Mouse (Mus musculus) midbrain, embryonic 14.5 days (tissue): ENCODE data around the gene Fbxo36. TPM values are rescaled to one million over a fixed set of nuclear protein-coding genes. Genes with fewer than 3 reads are reported as not detected.

Source experiments
- polyA plus RNA-seq: library from polyadenylated mRNA; unstranded; fragments of >200 nt; fragmentation: Nextera tagmentation; extraction: Ambion mirVana; gene quantifications from 2 replicates; pipeline ENCODE4 v1.2.1, GENCODE M21; 2014

The Fbxo36 gene
- polyA plus RNA-seq, 1 experiment from 2014 or later: 6.3 TPM

Other genes with a start within 250 kb of the Fbxo36 start
- 241 and 244 TPM in 2 replicates for gene Dner, start 143.6 kb upstream of the Fbxo36 start, polyA plus RNA-seq
- gene Trip12, start 675 bp downstream of the Fbxo36 start, polyA plus RNA-seq: 62.0 and 79.0 TPM in 2 replicates
- gene Slc16a14, start 95.3 kb downstream of the Fbxo36 start, polyA plus RNA-seq: 14.1 and 20.5 TPM in 2 replicates